Mouse (Mus musculus) kidney, adult 2 months (tissue): ENCODE measurements at regions not wholly inside any gene's neighbourhood (a gene's known extent, or its start where the extent isn't known, plus 50 kb on each side); places are given as distances from the start of the nearest gene placed in this dataset.

Experiments used
- DNase-seq: peaks from one replicate; pipeline ENCODE4 v3.0.0; 2021
- H3K27ac ChIP-seq: fragments of 200-500 bp; 2 replicates; pipeline ENCODE4 v1.5.1; 2012; ENCODE audit warnings: low read depth, low read length, control low read depth, inconsistent platforms; ENCODE audit not compliant: insufficient read depth
- H3K27me3 ChIP-seq: fragments of 200-500 bp; replicated peaks from 2 replicates; pipeline ENCODE4 v1.6.1; 2012; ENCODE audit warnings: mild to moderate bottlenecking, moderate library complexity, low read length, inconsistent platforms; ENCODE audit not compliant: control insufficient read depth, insufficient read depth
- H3K36me3 ChIP-seq: fragments of 200-500 bp; 2 replicates; pipeline ENCODE4 v1.6.1; 2012; ENCODE audit warnings: mild to moderate bottlenecking, moderate library complexity, low read length, inconsistent platforms; ENCODE audit not compliant: control insufficient read depth, insufficient read depth
- H3K4me1 ChIP-seq: fragments of 200-500 bp; 2 replicates; pipeline ENCODE4 v1.6.1; 2011; ENCODE audit warnings: low read length; ENCODE audit not compliant: control insufficient read depth, insufficient read depth
- H3K4me3 ChIP-seq: fragments of 200-500 bp; 2 replicates; pipeline ENCODE4 v1.5.1; 2011; ENCODE audit warnings: mild to moderate bottlenecking, low read depth, low read length, control low read depth; ENCODE audit not compliant: insufficient read depth
- CTCF ChIP-seq: fragments of 200-500 bp; conservative IDR thresholded peaks from 2 replicates; pipeline ENCODE4 v1.5.1; 2011; ENCODE audit warnings: low read depth, mild to moderate bottlenecking, control low read depth, low read length, moderate library complexity, mixed read lengths; ENCODE audit not compliant: insufficient read depth, insufficient read length
- POLR2A ChIP-seq: fragments of 200-500 bp; IDR thresholded peaks from one replicate; pipeline ENCODE4 v1.6.1; 2011; ENCODE audit warnings: low read depth, low read length, control low read depth
- WGBS: fragments of 180-500 bp; shearing (Covaris S2); methylation state at CpG from one replicate; pipeline ENCODE4 v1.1.7; 2018; 5-methylcytosine and 5-hydroxymethylcytosine counted together

DNA sequence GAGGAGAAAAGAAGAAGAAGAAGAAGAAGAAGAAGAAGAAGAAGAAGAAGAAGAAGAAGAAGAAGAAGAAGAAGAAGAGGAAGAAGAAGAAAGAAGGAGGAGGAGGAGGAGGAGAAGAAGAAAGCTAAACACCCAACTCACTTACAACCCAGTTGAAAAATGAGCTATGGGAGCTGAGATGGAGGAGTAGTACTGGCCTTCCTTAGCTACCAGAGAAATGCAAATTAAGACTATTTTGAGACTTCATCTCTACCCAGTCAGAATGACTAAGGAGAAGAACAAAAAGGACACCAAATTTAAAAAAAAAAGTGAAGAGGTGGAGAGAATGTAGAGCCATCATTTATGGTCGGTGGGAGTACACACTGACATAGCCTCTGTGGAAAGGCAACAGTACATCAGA is 85.9 kb upstream of the Map9 start:
- 91% methylated on average over 1 of the region's 1 CpGs for WGBS
- no peak overlapping the region for H3K27ac ChIP-seq
- no peak overlapping the region for H3K4me3 ChIP-seq
- H3K36me3 ChIP-seq = no peaks in the 10 kb centered on the region
- DNase-seq = no peak
- peaks cover 7% of the 10 kb centered on the region; the same call in 1 of the 2 replicates for H3K4me1 ChIP-seq
- no peak for TF ChIP-seq POLR2A
- TF ChIP-seq CTCF = no peak
- H3K27me3 ChIP-seq = no peaks in the 10 kb centered on the region

DNA sequence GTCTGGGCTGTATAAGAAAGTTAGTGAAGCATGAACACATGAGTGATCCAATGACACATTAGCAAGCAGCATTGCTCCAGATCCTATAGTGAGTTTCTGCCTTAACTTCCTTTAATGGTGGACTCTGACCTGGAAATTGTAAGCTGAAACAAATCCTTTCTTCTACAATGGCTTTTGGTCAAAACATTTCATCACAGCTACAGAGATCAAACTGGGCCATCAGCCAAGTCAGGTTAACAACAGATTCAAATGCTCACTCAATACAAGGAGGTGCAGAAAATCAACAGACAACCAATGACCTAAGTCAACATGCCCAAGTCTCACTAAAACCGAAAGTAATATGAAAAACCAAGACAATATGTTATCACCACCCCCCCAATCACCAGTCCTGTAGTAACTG is 91.9 kb upstream of the Map9 start:
- H3K4me1 ChIP-seq = no peaks in the 10 kb centered on the region; the same call in 1 of the 2 replicates
- DNase-seq = no peak
- no peaks in the 10 kb centered on the region for H3K27me3 ChIP-seq
- no peak overlapping the region for H3K27ac ChIP-seq
- TF ChIP-seq CTCF (no peak), POLR2A (no peak)
- no peaks in the 10 kb centered on the region for H3K36me3 ChIP-seq
- WGBS = 63% methylated on average over 1 of the region's 1 CpGs
- H3K4me3 ChIP-seq = no peak overlapping the region

DNA sequence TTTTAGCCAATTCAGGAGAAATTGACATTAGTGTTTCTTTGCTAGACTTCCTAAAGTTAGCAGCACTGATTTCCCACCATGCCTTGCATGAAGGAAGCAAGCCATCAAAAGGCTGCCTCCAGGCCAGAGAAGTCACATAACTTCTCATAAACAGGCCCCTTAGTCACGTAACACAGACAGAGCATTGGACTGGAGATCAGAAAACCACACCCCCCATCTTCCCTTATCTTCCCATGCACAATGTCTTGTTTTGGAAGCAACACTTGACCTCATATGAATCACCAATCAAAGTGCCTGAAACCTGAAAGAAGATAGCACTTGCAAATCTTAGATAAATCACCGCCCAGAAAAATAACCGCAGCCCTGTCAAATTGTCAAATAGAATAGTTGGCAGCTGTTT is 95.9 kb upstream of the Map9 start:
- WGBS = 65% methylated on average over 3 of the region's 3 CpGs
- H3K4me3 ChIP-seq = no peak overlapping the region
- H3K4me1 ChIP-seq = no peaks in the 10 kb centered on the region; the same call in 1 of the 2 replicates
- H3K27ac ChIP-seq = no peak overlapping the region
- no peaks in the 10 kb centered on the region for H3K36me3 ChIP-seq
- DNase-seq = peak; percentile 57
- H3K27me3 ChIP-seq = no peaks in the 10 kb centered on the region
- TF ChIP-seq POLR2A = no peak
- TF ChIP-seq CTCF = no peak

DNA sequence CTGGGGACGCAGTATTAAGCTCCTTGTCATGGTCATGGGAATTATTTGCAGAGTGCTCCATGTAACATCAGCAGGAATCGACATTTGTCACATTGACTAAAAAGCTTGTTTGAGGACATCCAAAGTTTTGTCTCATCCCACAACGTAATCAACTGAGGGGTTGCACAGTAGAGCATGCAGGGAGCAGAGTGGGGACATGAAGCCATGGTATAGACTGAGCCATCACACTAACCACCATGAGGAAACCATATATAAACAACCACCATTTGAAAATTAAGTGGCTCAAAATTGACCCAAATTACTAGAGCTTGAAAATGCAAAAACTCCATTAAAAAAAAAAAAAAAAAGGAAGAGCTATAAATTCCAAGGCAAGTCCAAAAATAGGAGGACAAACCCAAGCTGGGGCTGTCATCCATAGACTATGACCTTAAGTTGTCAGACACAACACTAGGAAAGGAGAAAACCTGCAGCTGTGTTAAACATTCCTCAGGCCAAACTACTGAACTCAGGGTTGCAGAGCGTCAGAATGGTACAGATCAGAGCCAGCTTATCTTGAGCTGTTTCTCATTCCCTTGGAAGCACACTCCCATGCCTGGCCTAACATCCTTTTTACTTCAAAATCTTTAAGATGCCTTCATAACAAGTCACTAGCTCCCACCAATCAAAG is 97.7 kb upstream of the Map9 start:
- peak overlapping the region; percentile 50; the same call in 1 of the 2 replicates for H3K27ac ChIP-seq

DNA sequence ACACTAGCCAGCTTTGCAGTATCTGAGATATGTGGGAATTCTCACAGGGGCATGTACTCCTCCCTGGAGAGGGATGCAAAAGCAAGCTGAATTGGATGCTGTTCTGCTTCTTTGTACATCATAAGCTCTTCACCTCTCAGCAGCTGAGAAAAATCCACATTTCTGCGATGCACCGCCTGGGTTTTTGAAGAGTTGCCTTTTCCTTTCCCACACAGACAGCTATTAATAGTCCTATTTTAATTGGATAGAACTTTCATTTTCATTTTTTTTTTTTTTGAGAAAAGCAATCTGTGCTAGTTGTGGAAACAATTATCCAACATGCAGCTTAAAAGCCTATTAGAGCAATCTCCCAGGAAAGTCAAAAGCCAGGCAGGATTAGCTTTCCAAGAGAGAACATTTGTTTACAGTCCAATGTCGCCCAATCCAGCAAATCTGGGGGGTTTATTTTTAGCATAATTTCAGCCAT is 105.2 kb upstream of the Gucy1a1 start:
- DNase-seq = no peak
- H3K4me1 ChIP-seq = 0 out of 2 replicates have a peak, but pooled peaks cover 3% of the 10 kb centered on the region
- WGBS = 82% methylated on average over 3 of the region's 3 CpGs
- H3K27ac ChIP-seq = peak overlapping the region; percentile 68
- TF ChIP-seq POLR2A = no peak
- TF ChIP-seq CTCF = no peak
- H3K27me3 ChIP-seq = no peaks in the 10 kb centered on the region
- H3K4me3 ChIP-seq = no peak overlapping the region
- H3K36me3 ChIP-seq = no peaks in the 10 kb centered on the region

More for the DNA sequence above, 97.7 kb upstream of the Map9 start:
- Histone ChIP-seq H3K4me3 (no peak overlapping the region), H3K4me1 (no peaks in the 10 kb centered on the region), H3K36me3 (no peaks in the 10 kb centered on the region), H3K27me3 (no peaks in the 10 kb centered on the region)
- TF ChIP-seq POLR2A (no peak), CTCF (no peak)
- WGBS = 79% methylated on average over 4 of the region's 4 CpGs
- peak; percentile 39 for DNase-seq

DNA sequence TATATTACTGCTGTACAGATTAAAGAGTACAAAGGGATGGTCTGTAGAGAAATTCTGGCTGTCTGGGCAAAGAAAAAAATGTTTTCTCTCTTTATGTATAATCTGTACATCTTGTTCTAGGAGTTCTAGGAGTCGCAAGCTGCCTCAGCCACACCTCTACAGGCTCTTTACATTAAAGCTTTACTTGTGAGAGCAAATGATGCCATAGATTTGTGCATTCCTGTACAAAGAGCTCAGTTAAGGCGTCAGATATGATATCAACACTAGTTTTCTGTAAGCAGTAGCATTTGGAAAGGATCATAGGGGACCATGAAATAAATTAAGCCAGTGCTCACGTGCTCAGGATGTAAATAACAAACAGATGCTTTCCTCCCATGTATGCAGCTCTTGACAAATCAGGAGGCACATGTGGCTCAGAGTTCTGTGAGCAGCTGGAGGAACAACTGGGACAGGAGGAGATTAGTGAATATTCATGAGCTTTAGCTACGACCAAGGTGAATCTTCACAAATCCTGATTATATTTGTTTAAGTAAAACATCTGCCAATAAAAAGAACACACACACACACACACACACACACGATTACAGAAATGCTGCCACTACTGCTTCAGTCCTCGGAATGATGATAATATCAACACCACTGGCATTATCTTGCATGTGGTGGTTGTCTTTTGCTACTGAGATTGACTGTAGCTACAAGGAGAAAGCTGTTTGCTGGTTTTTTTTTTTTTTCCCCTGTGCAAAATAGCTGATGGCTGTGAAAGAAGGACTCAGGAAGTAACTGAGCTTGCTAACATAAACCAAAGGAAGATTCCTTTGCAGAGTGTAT is 104.6 kb upstream of the Gucy1a1 start:
- no peaks in the 10 kb centered on the region for H3K36me3 ChIP-seq
- H3K4me1 ChIP-seq = 0 out of 2 replicates have a peak, but pooled peaks cover 3% of the 10 kb centered on the region
- no peak for DNase-seq
- WGBS = 56% methylated on average over 6 of the region's 6 CpGs
- no peak for TF ChIP-seq POLR2A
- no peak for TF ChIP-seq CTCF
- H3K27ac ChIP-seq = peak overlapping the region; percentile 68
- H3K4me3 ChIP-seq = no peak overlapping the region
- H3K27me3 ChIP-seq = no peaks in the 10 kb centered on the region
